Mouse (Mus musculus): ENCODE data around the gene Psg27.
"Not testable (repeated sequence)": the region's sequence is repeated elsewhere in the genome, so short reads cannot be mapped to it uniquely, and the experiment has no call there.

Psg27 gene

GRCm38 (mm10) chr7:18567205-18567604 is at the start of gene Psg27:
TSS of gene Psg27 (minus strand) at chr7:18567305.
- DNase-seq (ENCODE audit: extremely low spot score, low read depth, low spot score): no peak

- not testable (repeated sequence) for DNase-seq (ENCODE audit: extremely low spot score, low read depth, low spot score)
Observed at GRCm38 (mm10) chr7:18616401-18616800, 49.3 kb upstream of the Psg27 start, which contains the start of gene Psg23. TSS of gene Psg23 (minus strand) at chr7:18616501.

- DNase-seq (ENCODE audit: extremely low spot score, low read depth, low spot score): no peak
Observed at GRCm38 (mm10) chr7:18559850-18560249, 7.3 kb downstream of the Psg27 start.

- not testable (repeated sequence) for DNase-seq (ENCODE audit: extremely low spot score, low read depth, low spot score)
Observed at GRCm38 (mm10) chr7:18555751-18556150, 11.4 kb downstream of the Psg27 start.

GRCm38 (mm10) chr7:18533420-18533819 is 33.7 kb downstream of the Psg27 start:
- no peak for DNase-seq (ENCODE audit: extremely low spot score, low read depth, low spot score)

- DNase-seq (ENCODE audit: extremely low spot score, low read depth, low spot score): no peak
Observed at GRCm38 (mm10) chr7:18532169-18532568, 34.9 kb downstream of the Psg27 start, which contains the start of gene Psg25. TSS of gene Psg25 (minus strand) at chr7:18532269.

GRCm38 (mm10) chr7:18524668-18525067 is 42.4 kb downstream of the Psg27 start:
- DNase-seq (ENCODE audit: extremely low spot score, low read depth, low spot score): no peak

GRCm38 (mm10) chr7:18512848-18513247 is 54.3 kb downstream of the Psg27 start:
- DNase-seq (ENCODE audit: extremely low spot score, low read depth, low spot score): not testable (repeated sequence)

- DNase-seq (ENCODE audit: extremely low spot score, low read depth, low spot score): not testable (repeated sequence)
Observed at GRCm38 (mm10) chr7:18512417-18512816, 54.7 kb downstream of the Psg27 start.

- DNase-seq (ENCODE audit: extremely low spot score, low read depth, low spot score): no peak
Observed at GRCm38 (mm10) chr7:18511479-18511878, 55.6 kb downstream of the Psg27 start.
